Mouse (Mus musculus) macrophage (primary cell): Measurements from ENCODE around the gene Rragd. TPM values are rescaled to one million over a fixed set of nuclear protein-coding genes. Genes with fewer than 3 reads are reported as not detected.
"Not testable (repeated sequence)": the region's sequence is repeated elsewhere in the genome, so short reads cannot be mapped to it uniquely, and the experiment has no call there.

Source experiments
- H3K27ac ChIP-seq: fragments of 350-480 bp; formaldehyde crosslinking; 2 replicates; pipeline ENCODE4 v1.9.0; 2021
- H3K36me3 ChIP-seq: fragments of 350-480 bp; formaldehyde crosslinking; 2 replicates; pipeline ENCODE4 v1.9.0; 2021; ENCODE audit errors: inconsistent target
- H3K4me3 ChIP-seq: fragments of 350-480 bp; formaldehyde crosslinking; 2 replicates; pipeline ENCODE4 v1.9.0; 2021; ENCODE audit errors: inconsistent target
- H3K79me2 ChIP-seq: fragments of 350-480 bp; formaldehyde crosslinking; 2 replicates; pipeline ENCODE4 v1.9.0; 2021; ENCODE audit errors: inconsistent target
- WGBS: methylation state at CpG from one replicate; pipeline ENCODE4 v1.1.7; 2026; ENCODE audit warnings: inconsistent platforms; ENCODE audit not compliant: missing documents; 5-methylcytosine and 5-hydroxymethylcytosine counted together
- polyA plus RNA-seq: library from polyadenylated mRNA; stranded (reverse); fragments of 250-400 nt; gene quantifications from 3 replicates; pipeline ENCODE4 v1.2.4, GENCODE M21; 2018; ENCODE audit warnings: inconsistent platforms
- total RNA-seq, 78 experiments: library from RNA; depleted of rRNA; stranded (reverse); fragments of 250-400 nt; gene quantifications; 1 replicate in 9 of 78; 2 replicates in 24 of 78; 3 replicates in 43 of 78; 4 replicates in 2 of 78; pipeline ENCODE4 v1.2.4; 2018; ENCODE audit warnings: inconsistent platforms in 56 of 78

Gene Rragd
- 10 to 100 TPM in 13 of 26 experiments, 1 to 10 TPM in 13; 2.9 to 27.1 (median 9.6) TPM for total RNA-seq (2018; cell fraction: chromatin; rRNA removed)
- total RNA-seq (2018; cell fraction: cytosol; rRNA removed) = 10 to 100 TPM; 16.6 to 79.6 (median 39.9) TPM
- total RNA-seq (2018; cell fraction: nucleus; rRNA removed) = 10 to 100 TPM in 25 of 26 experiments, 1 to 10 TPM in 1; 9.9 to 46.9 (median 26.1) TPM
- 17.5 to 41.3 TPM (median 29.9 TPM) in 3 replicates for polyA plus RNA-seq

DNA sequence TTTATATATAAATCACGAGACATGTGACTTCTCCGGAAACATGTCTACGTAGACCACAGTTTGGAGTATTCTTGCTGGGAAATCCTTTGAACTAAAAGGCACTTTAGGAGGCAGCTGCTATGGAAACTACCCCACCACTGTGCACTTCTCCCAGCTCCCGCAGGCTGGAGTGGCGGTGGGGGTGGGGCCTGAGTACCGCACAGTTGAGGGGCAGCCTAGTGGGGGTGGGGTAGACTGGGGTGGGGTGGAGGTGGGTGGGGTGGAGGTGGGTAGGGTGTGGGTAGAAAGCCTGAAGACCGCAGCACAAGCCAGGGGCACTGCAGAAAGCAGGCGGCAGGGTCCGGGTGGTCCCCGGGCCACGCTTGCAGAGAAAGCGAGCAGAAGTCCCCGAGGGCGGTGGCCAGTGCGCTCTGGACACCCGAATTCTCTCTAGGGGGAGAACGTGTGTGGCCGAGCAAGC is at the start of gene Rragd:
TSS of gene Rragd (plus strand) at position 322 of the 460 bp plus-strand sequence.
- Histone ChIP-seq H3K79me2 (peaks cover 23% of the 10 kb centered on the region; the same call in 1 of the 2 replicates), H3K27ac (no peak within 1 kb of the TSS), H3K4me3 (peak within 1 kb of the TSS; percentile 44), H3K36me3 (no peaks in the 10 kb centered on the region)
- under 1% methylated on average over 13 of the region's 18 CpGs for WGBS

DNA sequence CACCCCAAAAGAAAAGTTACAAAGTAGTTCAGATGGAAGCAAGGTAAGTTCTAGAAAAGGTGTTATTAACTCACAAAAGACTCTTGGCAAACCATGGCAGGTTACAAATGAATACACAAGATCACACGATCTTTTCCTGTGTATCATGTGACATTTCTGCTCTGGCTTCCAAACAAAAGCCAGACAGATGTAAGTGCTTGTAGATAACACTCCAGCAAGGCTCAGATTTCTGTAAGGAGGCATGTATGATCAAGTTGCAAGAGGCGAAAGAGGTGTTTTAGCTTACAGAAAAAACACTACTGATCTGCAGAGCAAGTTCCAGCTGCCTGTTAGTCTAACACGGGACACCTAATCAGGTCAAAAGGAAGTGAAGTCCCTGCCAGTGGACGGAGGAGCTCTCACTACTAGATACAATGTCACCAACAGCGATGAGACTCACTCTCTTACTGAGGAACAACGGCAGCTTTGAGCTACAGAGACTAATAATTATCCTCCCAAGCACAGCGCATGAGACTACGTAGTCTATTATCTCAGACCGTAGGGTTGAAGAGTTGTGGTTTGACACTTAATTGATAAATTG is 46.0 kb upstream of the Rragd start:
- WGBS = 74% methylated on average over 9 of the region's 9 CpGs
- H3K4me3 ChIP-seq = no peak overlapping the region
- no peaks in the 10 kb centered on the region for H3K79me2 ChIP-seq
- no peak overlapping the region for H3K27ac ChIP-seq
- no peaks in the 10 kb centered on the region for H3K36me3 ChIP-seq

DNA sequence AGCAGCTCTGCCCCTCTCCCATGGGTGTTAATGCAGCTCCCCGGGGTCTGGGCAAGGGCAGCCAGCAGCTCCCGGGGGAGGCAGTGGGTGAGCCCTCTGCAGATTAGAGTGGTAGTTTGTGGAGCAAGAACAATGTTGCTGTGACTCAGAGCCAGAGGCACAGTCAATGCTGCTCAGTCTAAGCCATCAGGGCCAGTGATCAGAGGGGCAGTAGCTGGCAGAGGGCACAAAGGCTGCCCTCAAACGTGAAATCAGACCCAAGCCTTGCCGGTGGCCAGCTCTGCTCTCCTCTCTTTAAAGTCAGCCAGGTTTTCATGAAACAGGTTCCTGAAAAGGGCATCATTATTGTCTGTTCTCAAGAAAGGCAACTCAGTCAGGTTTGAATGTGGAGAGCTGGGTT is 43.3 kb upstream of the Rragd start:
- WGBS = 62% methylated on average over 4 of the region's 4 CpGs
- Histone ChIP-seq H3K36me3 (no peaks in the 10 kb centered on the region), H3K79me2 (no peaks in the 10 kb centered on the region), H3K4me3 (no peak overlapping the region), H3K27ac (no peak overlapping the region)

DNA sequence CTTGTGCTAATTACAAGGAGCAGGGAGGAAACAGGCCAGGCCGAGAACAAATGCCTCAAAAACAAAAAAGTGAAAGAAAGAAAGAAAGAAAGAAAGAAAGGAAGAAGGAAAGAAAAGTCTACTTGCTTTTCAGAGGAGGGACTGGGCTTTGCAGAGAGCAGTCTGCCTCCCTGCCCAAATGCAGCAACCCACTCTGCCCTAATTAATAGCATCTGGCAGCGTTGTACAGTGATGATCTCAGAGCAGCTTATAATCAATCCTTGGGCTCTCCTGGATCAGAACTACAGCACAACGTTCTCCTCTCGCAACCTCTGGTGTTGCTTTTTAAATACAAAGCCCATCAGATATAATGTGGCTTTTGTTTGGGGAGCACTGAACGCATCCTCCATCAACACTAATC is 42.9 kb upstream of the Rragd start:
- no peak overlapping the region for H3K4me3 ChIP-seq
- H3K36me3 ChIP-seq = no peaks in the 10 kb centered on the region
- H3K79me2 ChIP-seq = no peaks in the 10 kb centered on the region
- H3K27ac ChIP-seq = no peak overlapping the region
- WGBS = 90% methylated on average over 5 of the region's 5 CpGs

DNA sequence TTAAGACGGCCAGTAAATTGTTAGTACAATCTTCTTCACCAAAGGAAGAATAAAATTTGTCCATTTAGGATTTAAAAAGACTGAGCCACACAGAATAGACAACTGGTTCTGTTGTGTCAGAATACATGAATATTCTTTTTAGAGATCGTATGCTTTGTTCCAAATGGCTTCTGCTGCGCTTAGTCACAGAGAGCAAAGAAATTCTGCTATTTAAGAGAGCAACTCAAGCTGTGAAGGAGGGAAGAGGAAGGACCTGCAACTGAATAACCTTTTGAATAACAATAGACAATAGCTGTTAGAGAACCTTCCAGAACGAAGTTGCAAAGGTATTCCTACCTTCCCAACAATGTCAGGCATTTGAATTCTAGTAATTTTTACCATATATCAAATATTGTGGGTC is 41.9 kb upstream of the Rragd start:
- no peak overlapping the region for H3K4me3 ChIP-seq
- H3K27ac ChIP-seq = no peak overlapping the region
- no peaks in the 10 kb centered on the region for H3K36me3 ChIP-seq
- WGBS = 76% methylated on average over 4 of the region's 4 CpGs
- no peaks in the 10 kb centered on the region for H3K79me2 ChIP-seq

DNA sequence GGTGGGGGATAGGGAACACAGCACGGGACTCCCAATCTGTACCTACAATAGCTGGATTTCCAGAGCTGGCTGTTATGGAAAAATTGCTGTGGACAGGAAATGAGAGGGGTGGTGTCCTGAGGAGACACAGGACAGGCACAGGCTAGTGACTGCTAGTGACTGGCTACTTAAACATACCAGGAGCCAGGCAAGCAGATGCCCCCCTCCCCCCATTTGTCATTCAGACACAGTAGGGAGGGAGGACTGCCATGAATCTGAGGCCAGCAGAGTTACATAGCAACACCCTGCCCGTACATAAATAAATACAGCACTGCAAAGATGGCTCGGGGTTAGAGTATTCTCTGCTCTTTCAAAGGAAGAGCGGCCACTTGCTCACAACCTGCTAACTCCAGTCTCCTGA is 35.2 kb upstream of the Rragd start:
- WGBS = 100% methylated on average over 1 of the region's 4 CpGs
- Histone ChIP-seq H3K36me3 (no peaks in the 10 kb centered on the region), H3K79me2 (no peaks in the 10 kb centered on the region), H3K4me3 (no peak overlapping the region), H3K27ac (no peak overlapping the region)

DNA sequence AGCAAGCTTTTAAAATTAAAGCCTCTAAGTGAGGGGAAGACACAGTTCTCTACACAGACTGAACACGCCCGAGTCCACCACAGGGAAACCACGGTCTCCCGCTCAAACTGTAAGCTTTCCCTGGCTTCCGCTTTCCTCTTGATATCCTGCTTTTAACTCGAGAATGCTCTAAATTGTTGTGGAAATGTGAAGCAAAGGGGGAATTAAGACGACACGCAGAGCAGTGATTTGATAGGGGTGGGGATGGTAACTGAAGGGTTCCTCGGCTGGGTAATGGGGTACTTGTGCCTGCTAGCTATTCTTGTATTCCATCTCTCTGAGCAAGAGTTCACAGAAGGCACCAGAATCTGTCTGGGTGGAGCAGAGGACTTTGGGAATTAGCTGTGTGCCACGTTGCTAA is 34.1 kb upstream of the Rragd start:
- no peaks in the 10 kb centered on the region for H3K36me3 ChIP-seq
- H3K4me3 ChIP-seq = no peak overlapping the region
- no peak overlapping the region for H3K27ac ChIP-seq
- 38% methylated on average over 10 of the region's 10 CpGs for WGBS
- H3K79me2 ChIP-seq = no peaks in the 10 kb centered on the region

DNA sequence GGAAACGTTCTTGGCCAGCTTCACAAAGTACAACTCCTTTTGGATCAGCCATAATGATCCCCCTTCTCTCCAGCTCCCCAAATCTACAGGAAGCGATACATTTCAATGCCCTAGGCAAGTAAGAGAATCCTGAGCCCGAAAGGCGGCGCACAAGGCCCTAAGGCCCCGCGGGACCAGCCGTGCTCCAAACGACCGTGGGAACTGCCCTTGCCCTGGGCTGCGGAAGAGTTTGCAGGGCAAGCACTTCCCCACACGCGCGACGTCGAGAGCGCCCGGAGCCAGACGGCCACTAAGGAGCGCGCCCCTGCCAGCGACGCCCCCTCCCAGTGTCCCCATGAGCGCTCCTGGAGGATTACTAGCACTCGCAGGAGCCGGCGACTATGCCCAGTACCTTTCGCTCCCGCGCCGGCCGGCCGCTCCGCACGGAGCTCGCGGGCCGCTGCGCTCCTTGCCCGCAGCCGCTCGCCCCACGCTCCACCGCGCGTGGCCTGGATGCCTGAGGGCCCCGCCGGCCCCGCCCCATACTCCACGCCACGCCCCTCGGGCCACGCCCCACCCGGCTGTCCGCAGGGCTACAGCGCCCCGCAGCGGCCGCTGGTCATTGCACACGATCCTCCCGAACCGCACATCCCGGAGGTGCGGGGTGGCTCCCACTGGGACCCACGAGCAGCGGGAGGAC is 32.3 kb upstream of the Rragd start, which contains the start of gene Ankrd6:
TSS of gene Ankrd6 (minus strand) at position 486 of the 679 bp plus-strand sequence.
- no peaks in the 10 kb centered on the region for H3K79me2 ChIP-seq
- no peak within 1 kb of the TSS for H3K4me3 ChIP-seq
- H3K36me3 ChIP-seq = no peaks in the 10 kb centered on the region
- no peak within 1 kb of the TSS for H3K27ac ChIP-seq
- WGBS = 1% methylated on average over 66 of the region's 66 CpGs

DNA sequence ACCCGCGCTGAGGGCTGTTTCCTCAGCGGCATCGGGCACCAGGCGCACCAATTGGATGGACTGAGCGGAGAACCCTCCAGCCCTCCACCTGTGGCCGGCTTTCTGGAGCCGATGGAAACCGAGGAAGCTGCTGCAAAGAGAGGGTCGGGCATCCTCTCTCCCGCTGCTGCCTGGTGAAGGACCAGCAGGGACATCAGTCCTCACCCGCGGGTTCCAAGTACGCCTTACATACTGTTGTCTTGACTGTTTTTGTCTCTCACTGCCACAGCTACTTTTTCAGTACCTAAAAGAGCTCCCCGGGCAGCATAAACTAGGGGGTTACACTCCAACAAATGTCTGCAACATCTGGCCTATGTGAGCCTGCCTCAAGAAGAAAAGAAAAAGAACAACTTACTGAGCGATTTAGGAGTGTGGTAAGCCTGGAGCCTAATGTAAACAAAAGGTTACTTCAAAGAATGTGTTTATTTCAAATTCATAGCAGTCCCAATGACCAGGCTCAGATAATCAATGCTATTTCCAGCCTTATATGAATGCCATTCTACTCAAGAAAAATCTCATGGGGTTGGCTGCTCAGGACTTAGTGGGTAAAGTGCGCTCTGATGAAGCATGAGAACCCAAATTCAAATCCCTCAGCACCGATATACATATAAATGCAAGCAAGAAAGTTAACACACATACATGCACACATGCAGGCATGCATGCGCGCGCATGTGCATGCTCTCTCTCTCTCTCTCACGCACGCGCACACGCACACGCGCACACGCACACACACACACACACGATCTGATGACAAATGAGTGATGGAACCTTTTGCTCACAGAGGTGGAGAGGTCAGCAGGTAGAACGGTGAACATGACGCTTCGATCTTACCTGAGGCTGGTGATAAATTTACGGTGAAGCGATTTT is 31.5 kb upstream of the Rragd start:
- Histone ChIP-seq H3K27ac (no peak overlapping the region), H3K4me3 (no peak overlapping the region), H3K36me3 (no peaks in the 10 kb centered on the region), H3K79me2 (no peaks in the 10 kb centered on the region)
- WGBS = 11% methylated on average over 34 of the region's 34 CpGs

DNA sequence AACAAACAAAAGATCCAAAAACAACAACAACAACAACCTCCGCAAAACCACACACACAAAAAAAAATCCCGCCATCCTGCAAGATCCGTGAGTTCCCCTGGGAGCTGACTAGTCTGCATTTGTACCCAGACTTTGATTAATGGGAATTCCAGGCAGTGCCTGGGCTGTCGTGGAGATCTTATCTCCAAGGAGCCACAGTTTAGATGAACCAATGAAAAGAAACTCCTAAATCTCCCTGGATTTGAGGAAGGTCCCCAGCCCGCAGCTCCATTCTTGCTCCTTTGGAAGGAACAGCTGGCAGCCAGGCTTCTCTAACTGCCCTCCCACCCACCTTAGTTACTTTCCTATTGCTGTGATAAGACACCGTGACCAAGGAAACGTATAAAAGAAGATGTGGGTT is 30.2 kb upstream of the Rragd start:
- no peak overlapping the region for H3K4me3 ChIP-seq
- no peaks in the 10 kb centered on the region for H3K79me2 ChIP-seq
- H3K36me3 ChIP-seq = no peaks in the 10 kb centered on the region
- no peak overlapping the region for H3K27ac ChIP-seq
- 50% methylated on average over 4 of the region's 7 CpGs for WGBS

DNA sequence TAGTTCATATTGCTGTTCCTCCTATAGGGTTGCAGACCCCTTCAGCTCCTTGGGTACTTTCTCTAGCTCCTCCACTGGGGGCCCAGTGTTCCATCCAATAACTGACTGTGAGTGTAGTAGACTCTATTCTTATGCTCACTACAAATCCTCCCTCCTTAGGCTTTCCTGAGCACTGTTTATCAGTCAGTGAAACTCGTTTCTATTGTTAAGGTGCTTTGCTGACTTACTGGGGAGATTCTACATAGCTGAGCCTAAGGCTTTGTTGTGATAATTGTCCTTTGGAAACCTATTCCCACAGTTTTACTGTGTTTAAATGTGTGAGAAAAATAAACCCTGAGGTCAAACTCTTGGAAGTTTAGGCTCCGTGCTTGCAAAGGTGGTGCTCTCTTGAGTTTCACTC is 26.4 kb upstream of the Rragd start:
- H3K36me3 ChIP-seq = no peaks in the 10 kb centered on the region
- H3K4me3 ChIP-seq = no peak overlapping the region
- 75% methylated on average over 2 of the region's 2 CpGs for WGBS
- no peaks in the 10 kb centered on the region for H3K79me2 ChIP-seq
- no peak overlapping the region for H3K27ac ChIP-seq

DNA sequence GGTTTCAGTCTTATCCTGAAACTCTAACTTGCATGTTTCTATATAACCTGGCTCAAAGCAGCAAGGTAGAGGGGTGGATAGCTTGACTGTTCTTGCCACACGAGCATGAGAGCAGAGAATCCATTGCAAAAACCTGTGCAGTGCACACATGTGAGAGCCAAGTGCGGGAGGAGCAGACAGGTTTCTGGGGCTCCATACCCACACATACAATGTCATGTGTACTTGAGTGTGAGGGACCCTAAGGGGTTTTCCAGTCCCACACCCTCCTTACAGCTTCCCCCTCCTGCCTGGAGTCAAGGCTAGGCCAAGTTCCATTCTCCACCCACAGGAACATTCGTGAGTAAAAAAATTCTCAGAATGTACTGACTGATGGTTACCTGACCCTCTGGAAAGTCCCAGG is 21.4 kb upstream of the Rragd start:
- Histone ChIP-seq H3K27ac (no peak overlapping the region), H3K4me3 (no peak overlapping the region), H3K36me3 (no peaks in the 10 kb centered on the region), H3K79me2 (no peaks in the 10 kb centered on the region)
- WGBS = 93% methylated on average over 3 of the region's 3 CpGs

DNA sequence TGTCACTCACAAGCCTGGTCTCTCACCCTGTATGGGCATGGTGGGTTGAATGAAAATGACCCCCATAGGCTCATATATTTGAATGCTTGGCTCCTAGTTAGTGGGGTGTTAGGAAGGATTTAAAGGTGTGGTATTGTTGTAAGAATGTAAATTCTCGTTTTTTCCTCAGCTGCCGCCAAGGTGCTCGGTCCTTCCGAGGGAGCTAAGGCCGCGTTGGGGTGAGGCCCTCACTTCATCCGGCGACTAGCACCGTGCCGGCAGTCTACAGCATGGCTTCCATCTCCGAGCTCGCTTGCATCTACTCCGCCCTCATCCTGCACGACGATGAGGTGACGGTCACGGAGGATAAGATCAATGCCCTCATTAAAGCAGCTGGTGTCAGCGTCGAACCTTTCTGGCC is 18.2 kb upstream of the Rragd start:
- not testable (repeated sequence) for H3K4me3 ChIP-seq, H3K36me3 ChIP-seq, H3K27ac ChIP-seq, H3K79me2 ChIP-seq
- WGBS = 92% methylated on average over 13 of the region's 19 CpGs

DNA sequence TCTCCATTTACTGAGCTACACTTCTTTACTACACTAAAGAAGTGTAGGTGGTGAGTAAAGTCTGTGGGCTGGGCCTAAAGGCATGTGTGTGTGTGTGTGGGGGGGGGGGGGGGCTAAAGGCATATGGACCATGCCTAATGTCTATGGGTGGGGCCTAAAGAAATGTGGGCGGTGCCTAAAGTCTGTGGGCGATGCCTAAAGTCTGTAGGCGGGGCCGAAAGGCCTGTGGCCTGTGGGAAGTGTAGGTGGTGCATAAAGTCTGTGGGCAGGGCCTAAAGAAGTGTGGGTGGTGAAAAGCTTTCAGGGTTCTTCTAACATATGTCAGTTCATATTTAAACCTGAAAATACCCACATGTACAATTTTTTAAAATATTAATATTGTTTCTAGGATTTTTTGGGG is 5.5 kb upstream of the Rragd start:
- Histone ChIP-seq H3K36me3 (no peaks in the 10 kb centered on the region), H3K4me3 (no peak overlapping the region), H3K27ac (no peak overlapping the region), H3K79me2 (no peaks in the 10 kb centered on the region)
- WGBS = 100% methylated on average over 4 of the region's 4 CpGs
